Mouse (Mus musculus) CD4-positive naive resting alpha-beta T cell, adult 57 days (primary cell): ENCODE data around the gene Cops6. TPM values are rescaled to one million over a fixed set of nuclear protein-coding genes. Genes with fewer than 3 reads are reported as not detected.

Experiments used
- total RNA-seq: library from RNA; stranded (reverse); gene quantifications from one replicate; pipeline ENCODE4 v1.2.4, GENCODE M21; 2023

Cops6 gene
- total RNA-seq, result 48.1 TPM

GRCm38 (mm10) chr5:138160842-138161665 is at the start of gene Cops6:
Gene Cops6 (plus strand): TSS chr5:138161071.

GRCm38 (mm10) chr5:138116255-138117198 is 44.3 kb upstream of the Cops6 start, which contains the start of gene Zscan21:
Gene Zscan21 (plus strand): TSS chr5:138116903.

GRCm38 (mm10) chr5:138155443-138155976 is 5.4 kb upstream of the Cops6 start, which contains the start of gene Zfp113:
Gene Zfp113 (minus strand): TSS chr5:138155744.

GRCm38 (mm10) chr5:138171695-138172491 is 11.0 kb downstream of the Cops6 start, which contains the start of the genes Ap4m1 and Mcm7:
Gene Ap4m1 (plus strand): TSS chr5:138172002.
Gene Mcm7 (minus strand): TSS chr5:138172422.

GRCm38 (mm10) chr5:138186950-138187638 is 26.2 kb downstream of the Cops6 start, which contains the start of the genes Taf6 and Cnpy4:
Gene Taf6 (minus strand): TSS chr5:138187451.
Gene Cnpy4 (plus strand): TSS chr5:138187485.

GRCm38 (mm10) chr5:138193771-138194727 is 33.2 kb downstream of the Cops6 start, which contains the start of gene Mblac1:
Gene Mblac1 (plus strand): TSS chr5:138194314.

Other genes starting within 250 kb of the Cops6 start
- not detected for gene Cyp3a13, start 239.5 kb upstream of the Cops6 start, total RNA-seq
- not detected for gene Gjc3, start 198.0 kb upstream of the Cops6 start, total RNA-seq
- not detected for gene Azgp1, start 179.6 kb upstream of the Cops6 start, total RNA-seq
- gene Smok3a, start 139.8 kb upstream of the Cops6 start, total RNA-seq, result not detected
- gene Smok3b, start 139.6 kb upstream of the Cops6 start, total RNA-seq, result not detected
- not detected for gene Smok3c, start 107.9 kb upstream of the Cops6 start, total RNA-seq
- gene Zkscan1, start 76.0 kb upstream of the Cops6 start, total RNA-seq, result 25.9 TPM
- 13.7 TPM for gene Zscan21, start 44.2 kb upstream of the Cops6 start, total RNA-seq
- gene Zfp113, start 5.3 kb upstream of the Cops6 start, total RNA-seq, result 13.7 TPM
- 22.8 TPM for gene Ap4m1, start 10.9 kb downstream of the Cops6 start, total RNA-seq
- 76.6 TPM for gene Mcm7, start 11.4 kb downstream of the Cops6 start, total RNA-seq
- 26.7 TPM for gene Taf6, start 26.4 kb downstream of the Cops6 start, total RNA-seq
- 16.6 TPM for gene Cnpy4, start 26.4 kb downstream of the Cops6 start, total RNA-seq
- 1.3 TPM for gene Mblac1, start 33.2 kb downstream of the Cops6 start, total RNA-seq
- gene Nxpe5, start 64.8 kb downstream of the Cops6 start, total RNA-seq, result not detected
- gene Lamtor4, start 94.4 kb downstream of the Cops6 start, total RNA-seq, result 32.0 TPM
- 50.8 TPM for gene BC037034, start 103.0 kb downstream of the Cops6 start, total RNA-seq
- gene Gal3st4, start 111.8 kb downstream of the Cops6 start, total RNA-seq, result not detected
- gene Gm43720, start 118.9 kb downstream of the Cops6 start, total RNA-seq, result not detected
- gene Gpc2, start 118.9 kb downstream of the Cops6 start, total RNA-seq, result 2.7 TPM
- not detected for gene Stag3, start 119.2 kb downstream of the Cops6 start, total RNA-seq
- 1.7 TPM for gene Pvrig, start 180.9 kb downstream of the Cops6 start, total RNA-seq